Mouse (Mus musculus) erythroblast, embryonic 14.5 days (primary cell): Measurements from ENCODE around the gene Ndrg3.
"Not testable (repeated sequence)": the region's sequence is repeated elsewhere in the genome, so short reads cannot be mapped to it uniquely, and the experiment has no call there.

Experiments used
- GATA1 ChIP-seq: IDR thresholded peaks from 2 replicates; pipeline ENCODE4 v1.6.1; 2012; ENCODE audit warnings: low read length, inconsistent platforms, mixed read lengths
- TAL1 ChIP-seq: IDR thresholded peaks from 3 replicates; pipeline ENCODE4 v1.6.1; 2012; ENCODE audit warnings: low read length, inconsistent platforms, mixed read lengths

DNA sequence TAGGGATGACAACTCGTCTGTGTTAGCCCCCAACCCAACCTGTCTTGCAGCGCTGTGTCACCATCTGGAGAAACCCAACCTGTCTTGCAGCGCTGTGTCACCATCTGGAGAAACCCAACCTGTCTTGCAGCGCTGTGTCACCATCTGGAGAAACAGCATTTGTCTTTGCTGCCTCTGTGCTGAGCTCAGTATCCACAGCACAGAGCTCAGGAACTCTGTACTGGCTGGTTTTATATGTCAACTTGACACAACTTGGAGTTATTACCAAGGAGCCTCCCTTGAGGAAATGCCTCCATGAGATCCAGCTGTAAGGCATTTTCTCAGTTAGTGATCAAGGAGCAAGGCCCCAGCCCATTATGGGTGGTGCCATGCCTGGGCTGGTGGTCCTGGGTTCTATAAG is 66.8 kb downstream of the Ndrg3 start:
- not testable (repeated sequence) for TF ChIP-seq TAL1, GATA1
